ENCODE assay signal across 22 mouse cellular contexts in genomic region chr2:33288837-33289236, GRCm38 (mm10).
DNase-seq lines count a peak whose midpoint lies in the region; TF ChIP-seq lines count a peak whose summit lies in the region.
"Had no signal": no experiment of that assay in that cellular context is flagged by ENCODE, and none has a peak within 500 bp of the region (broad histone marks: within the 10 kb centered on the region; RNA-seq: fewer than 3 reads in every experiment).

No protein-coding gene starts in this region.

- 15% methylated on average over 5 of the region's 5 CpGs for WGBS in cerebellum, adult 2 months
- 86% methylated on average over 5 of the region's 5 CpGs for WGBS in lung, adult 2 months

- DNase-seq in gastrocnemius, adult 2 months, result no peak
- no peak for DNase-seq in gastrocnemius, postnatal 14 days
- peak; percentile 89 for DNase-seq in brain, adult 2 months (ENCODE audit: low read depth, low spot score)
- DNase-seq in cerebellum, adult 2 months, result peak; percentile 72 to 86
- peak; percentile 66 to 69 for DNase-seq in cerebellum, postnatal 25 days
- DNase-seq in lung, adult 2 months, result no peak
- no peak for DNase-seq in lung, postnatal 10 days
- DNase-seq: adrenal gland, adult 2 months; gastrocnemius, postnatal 10 days; heart, adult 11 months; heart, postnatal 10 days; kidney, postnatal 25 days; right cerebral cortex, adult 18-20 months; right cerebral cortex, postnatal 4 days had no signal

- TF ChIP-seq CTCF in gastrocnemius, adult 2 months (IDR thresholded peaks at IDR 0.05), result no peak
- TF ChIP-seq CTCF in cerebellum, adult 2 months (IDR thresholded peaks at IDR 0.05; ENCODE audit: borderline replicate concordance, insufficient read depth, low read depth, low read length), result no peak
- no peak for TF ChIP-seq CTCF in lung, adult 2 months (IDR thresholded peaks at IDR 0.05; ENCODE audit: insufficient read depth, low read length)

- H3K4me3 ChIP-seq in gastrocnemius, adult 2 months, result no peak overlapping the region
- H3K4me3 ChIP-seq in cerebellum, adult 2 months (replicated peaks; ENCODE audit: insufficient read depth, low read depth, low read length), result no peak overlapping the region
- H3K4me3 ChIP-seq in lung, adult 2 months (replicated peaks; ENCODE audit: extremely low read depth, low read depth, low read length), result no peak overlapping the region
- H3K4me3 ChIP-seq: embryonic facial prominence, embryonic 13.5 days; heart, embryonic 12.5 days; hindbrain, embryonic 10.5 days; limb, embryonic 15.5 days; liver, embryonic 15.5 days; stomach, embryonic 15.5 days had no signal

- intact Hi-C loops in gastrocnemius, adult 2 months (cut with DNase I), result no loop called here
- intact Hi-C loops in gastrocnemius, postnatal 14 days (cut with DNase I; ENCODE audit: low total_unique reads), result no loop called here

- H3K4me1 ChIP-seq in cerebellum, adult 2 months (ENCODE audit: control insufficient read depth, insufficient read depth, low read length), result peaks cover 27% of the 10 kb centered on the region
- H3K4me1 ChIP-seq in lung, adult 2 months (ENCODE audit: control insufficient read depth, insufficient read depth, low read length), result no peaks in the 10 kb centered on the region
- H3K4me1 ChIP-seq: hindbrain, embryonic 10.5 days; stomach, embryonic 15.5 days had no signal

- H3K27me3 ChIP-seq in cerebellum, adult 2 months (ENCODE audit: control insufficient read depth, insufficient read depth, low read length), result no peaks in the 10 kb centered on the region
- H3K27me3 ChIP-seq: embryonic facial prominence, embryonic 13.5 days; heart, embryonic 12.5 days; limb, embryonic 15.5 days; liver, embryonic 15.5 days; Patski; stomach, embryonic 15.5 days had no signal

- no peak for TF ChIP-seq POLR2A in cerebellum, adult 2 months (IDR thresholded peaks at IDR 0.05; ENCODE audit: borderline replicate concordance, insufficient read depth, low read length)
- TF ChIP-seq POLR2A in lung, adult 2 months (IDR thresholded peaks at IDR 0.05; ENCODE audit: borderline replicate concordance, extremely low read depth, low read depth, low read length), result no peak

- 0 out of 2 replicates have a peak overlapping the region, but pooled peaks have one; percentile 16 for H3K27ac ChIP-seq in gastrocnemius, adult 2 months
- peak overlapping the region; percentile 37; the same call in 1 of the 2 replicates for H3K27ac ChIP-seq in cerebellum, adult 2 months (ENCODE audit: insufficient read depth, low read length)
- H3K27ac ChIP-seq: embryonic facial prominence, embryonic 13.5 days; hindbrain, embryonic 10.5 days; limb, embryonic 15.5 days; liver, embryonic 15.5 days; macrophage; stomach, embryonic 15.5 days had no signal

Comparison
In these comparisons a context has a peak if more than half of its experiments do, and no peak if none do; other contexts are left out.
1. DNase-seq: peak in brain, adult 2 months (single experiment), cerebellum, adult 2 months (2 of 2) and cerebellum, postnatal 25 days (2 of 2); none in gastrocnemius, adult 2 months (single experiment), gastrocnemius, postnatal 14 days (single experiment), lung, adult 2 months (single experiment) and lung, postnatal 10 days (single experiment).